Mouse (Mus musculus) lung, postnatal 0 days (tissue): ENCODE results near the gene Tnpo2. TPM values are rescaled to one million over a fixed set of nuclear protein-coding genes. Genes with fewer than 3 reads are reported as not detected.

ENCODE experiments used
- ATAC-seq: fragments of 200-750 bp; cut with Nextera tagmentation; 2 replicates; pipeline ENCODE4 v1.8.0; 2017; ENCODE audit warnings: moderate library complexity
- DNase-seq: peaks from one replicate; pipeline ENCODE4 v3.0.0-alpha.2; 2016; ENCODE audit warnings: low spot score
- H3K27ac ChIP-seq: fragments of 300-500 bp; sonication (generic); 2 replicates; pipeline ENCODE4 v1.5.1; 2014; ENCODE audit warnings: antibody characterized with exemption, mild to moderate bottlenecking, low read length, mixed read lengths
- H3K27me3 ChIP-seq: fragments of 300-500 bp; sonication (generic); replicated peaks from 2 replicates; pipeline ENCODE4 v1.6.1; 2014; ENCODE audit warnings: low read length, mixed read lengths; ENCODE audit not compliant: insufficient read depth
- H3K36me3 ChIP-seq: fragments of 300-500 bp; sonication (generic); 2 replicates; pipeline ENCODE4 v1.6.1; 2014; ENCODE audit warnings: low read length, mixed read lengths; ENCODE audit not compliant: insufficient read depth
- H3K4me1 ChIP-seq: fragments of 300-500 bp; sonication (generic); 2 replicates; pipeline ENCODE4 v1.6.1; 2014; ENCODE audit warnings: antibody characterized with exemption, low read depth, low read length, mixed read lengths; ENCODE audit not compliant: insufficient read depth
- H3K4me2 ChIP-seq: fragments of 300-500 bp; sonication (generic); replicated peaks from 2 replicates; pipeline ENCODE4 v1.6.1; 2014; ENCODE audit warnings: low read depth, mild to moderate bottlenecking, low read length, moderate library complexity, mixed read lengths
- H3K4me3 ChIP-seq: fragments of 300-500 bp; sonication (generic); 2 replicates; pipeline ENCODE4 v1.5.1; 2014; ENCODE audit warnings: low read depth, low read length
- H3K9ac ChIP-seq: fragments of 300-500 bp; sonication (generic); replicated peaks from 2 replicates; pipeline ENCODE4 v1.6.1; 2014; ENCODE audit warnings: low read depth, mild to moderate bottlenecking
- H3K9me3 ChIP-seq: fragments of 300-500 bp; sonication (generic); 2 replicates; pipeline ENCODE4 v1.6.1; 2016; ENCODE audit warnings: low read length, mixed read lengths
- CTCF ChIP-seq: IDR thresholded peaks from 2 replicates; pipeline ENCODE4 v1.5.1; 2016; ENCODE audit warnings: antibody characterized with exemption, mild to moderate bottlenecking
- EP300 ChIP-seq: IDR thresholded peaks from 2 replicates; pipeline ENCODE4 v1.6.1; 2016; ENCODE audit warnings: antibody characterized with exemption, mild to moderate bottlenecking, control low read depth
- WGBS: fragments of 180-500 bp; shearing (Covaris S2); extraction: QIAGEN DNeasy Blood & Tissue Kit; methylation state at CpG from one replicate; pipeline ENCODE4 v1.1.7; 2014; 5-methylcytosine and 5-hydroxymethylcytosine counted together
- polyA plus RNA-seq: library from polyadenylated mRNA; unstranded; fragments of >200 nt; fragmentation: Nextera tagmentation; extraction: Ambion mirVana; gene quantifications from 2 replicates; pipeline ENCODE4 v1.2.1, GENCODE M21; 2015

Gene Tnpo2
- polyA plus RNA-seq, 1 experiment from 2014 or later, result 16.4 TPM

- TF ChIP-seq EP300 (no peak), CTCF (no peak)
- WGBS, result 2% methylated on average over 14 of the region's 14 CpGs
- Histone ChIP-seq H3K9me3 (no peaks in the 10 kb centered on the region), H3K4me3 (peak overlapping the region; percentile 81), H3K27ac (peak overlapping the region; percentile 94), H3K36me3 (no peaks in the 10 kb centered on the region), H3K9ac (peak overlapping the region; percentile 76), H3K4me1 (peaks cover 3% of the 10 kb centered on the region), H3K4me2 (peak overlapping the region; percentile 96), H3K27me3 (no peaks in the 10 kb centered on the region)
- ATAC-seq, result peak; percentile 23
- no peak for DNase-seq
These were observed 608 bp downstream of the Tnpo2 start for GRCm38 (mm10) chr8:85037366-85037680.

DNA sequence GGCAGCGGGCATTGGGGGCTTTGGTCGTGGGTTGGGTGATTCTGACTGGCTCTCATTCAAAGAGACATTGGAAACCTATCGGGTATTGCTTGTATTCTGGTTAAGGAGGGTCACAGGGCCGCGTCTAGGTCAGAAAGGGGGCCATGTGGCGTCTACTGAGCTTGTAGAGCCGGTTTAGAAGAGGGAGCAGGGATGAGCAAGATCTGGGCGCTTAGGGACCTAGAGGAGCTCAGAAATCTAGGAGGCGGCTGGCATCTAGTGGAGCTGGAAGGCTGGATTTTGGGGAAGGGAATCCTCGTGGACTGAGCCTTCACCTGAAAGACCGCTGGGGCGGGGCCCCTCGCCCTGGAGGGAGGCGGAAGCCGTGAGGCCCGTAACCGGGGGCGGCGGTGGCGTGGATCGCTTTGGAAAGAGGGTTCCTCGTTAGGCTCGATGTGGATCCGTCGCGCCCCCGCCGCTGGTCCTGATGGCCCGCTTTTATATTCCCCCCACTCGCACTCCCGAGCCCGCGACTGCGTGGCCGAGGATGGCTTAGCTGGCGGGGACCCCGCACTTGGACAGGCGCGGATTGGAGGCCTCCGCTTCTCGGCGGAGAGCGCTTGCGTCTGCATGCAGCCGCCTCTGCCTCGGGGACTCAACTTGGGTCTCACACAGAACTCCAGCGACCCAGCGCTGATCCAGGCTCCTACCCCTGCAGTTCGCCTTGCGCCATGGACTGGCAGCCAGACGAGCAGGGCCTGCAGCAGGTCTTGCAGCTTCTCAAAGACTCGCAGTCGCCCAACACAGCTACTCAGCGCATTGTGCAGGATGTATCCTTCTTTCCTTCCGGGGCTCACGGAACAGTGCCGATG is 1.2 kb downstream of the Tnpo2 start:
- under 1% methylated on average over 39 of the region's 57 CpGs for WGBS
- peak overlapping the region; percentile 94 for H3K27ac ChIP-seq
- DNase-seq, result peak; percentile 51
- TF ChIP-seq CTCF (no peak), EP300 (no peak)
- no peaks in the 10 kb centered on the region for H3K27me3 ChIP-seq
- H3K4me1 ChIP-seq, result peaks cover 3% of the 10 kb centered on the region
- no peaks in the 10 kb centered on the region for H3K9me3 ChIP-seq
- no peak for ATAC-seq
- 0 out of 2 replicates have a peak, but pooled peaks cover 2% of the 10 kb centered on the region for H3K36me3 ChIP-seq
- H3K4me2 ChIP-seq, result peak overlapping the region; percentile 96
- peak overlapping the region; percentile 76 for H3K9ac ChIP-seq
- peak overlapping the region; percentile 81 for H3K4me3 ChIP-seq

DNA sequence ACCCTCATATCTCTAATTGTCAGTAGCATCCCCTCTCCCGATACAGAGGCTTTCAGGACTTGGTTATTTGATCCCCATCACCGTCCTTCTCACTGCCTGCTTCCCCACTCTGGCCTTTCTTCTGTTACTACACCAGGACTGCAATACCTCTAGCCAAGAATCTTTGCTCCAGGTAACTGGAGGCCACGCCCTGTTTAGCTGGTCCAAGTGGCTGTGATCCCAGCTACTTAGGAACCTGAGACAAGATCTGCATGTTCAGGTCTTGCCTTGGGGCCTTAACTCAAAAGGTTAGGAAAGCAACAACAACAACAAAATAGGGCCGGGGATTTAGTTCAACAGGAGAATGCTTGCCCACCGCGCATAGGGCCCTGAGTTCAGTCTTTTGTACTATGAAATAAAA is 6.9 kb downstream of the Tnpo2 start:
- ATAC-seq, result no peak
- TF ChIP-seq CTCF (no peak), EP300 (no peak)
- no peak overlapping the region for H3K4me2 ChIP-seq
- H3K9me3 ChIP-seq, result no peaks in the 10 kb centered on the region
- H3K27me3 ChIP-seq, result no peaks in the 10 kb centered on the region
- DNase-seq, result no peak
- no peak overlapping the region for H3K4me3 ChIP-seq
- H3K27ac ChIP-seq, result no peak overlapping the region
- no peak overlapping the region for H3K9ac ChIP-seq
- no peaks in the 10 kb centered on the region for H3K4me1 ChIP-seq
- WGBS, result 95% methylated on average over 6 of the region's 6 CpGs
- H3K36me3 ChIP-seq, result peaks cover 27% of the 10 kb centered on the region

- Histone ChIP-seq H3K27ac (no peak overlapping the region), H3K4me2 (no peak overlapping the region), H3K4me3 (no peak overlapping the region), H3K9me3 (no peaks in the 10 kb centered on the region), H3K9ac (no peak overlapping the region), H3K4me1 (no peaks in the 10 kb centered on the region), H3K27me3 (no peaks in the 10 kb centered on the region), H3K36me3 (peaks cover 26% of the 10 kb centered on the region)
- TF ChIP-seq EP300, result no peak
- TF ChIP-seq CTCF, result no peak
- DNase-seq (no peak), ATAC-seq (no peak)
- 79% methylated on average over 7 of the region's 7 CpGs for WGBS
These were observed 20.7 kb downstream of the Tnpo2 start for GRCm38 (mm10) chr8:85057367-85057766.

GRCm38 (mm10) chr8:85059879-85060616 is 23.3 kb downstream of the Tnpo2 start, which contains the start of gene Fbxw9:
TSS of gene Fbxw9 (plus strand) at chr8:85060055.
- ATAC-seq, result peak; percentile 95
- WGBS, result under 1% methylated on average over 48 of the region's 53 CpGs

DNA sequence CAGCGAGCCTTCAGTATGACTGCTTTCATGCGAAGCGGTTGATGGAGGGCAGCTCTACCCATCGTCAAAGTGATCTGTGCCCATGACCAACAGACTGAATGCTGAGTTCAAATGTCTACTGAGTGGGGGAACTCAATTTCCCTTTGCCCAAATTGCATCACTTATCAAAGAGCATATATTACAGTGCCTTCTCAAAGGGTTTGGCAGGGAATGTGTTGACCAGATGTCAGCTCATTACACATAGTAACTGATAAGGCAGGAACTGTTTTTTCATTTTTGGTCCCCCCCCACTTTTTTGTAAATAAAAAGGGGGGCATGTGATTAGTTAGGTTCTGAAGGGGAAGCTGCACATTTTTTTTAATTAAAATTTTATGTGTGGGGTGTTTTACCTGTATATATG is 25.9 kb downstream of the Tnpo2 start:
- Histone ChIP-seq H3K27ac (no peak overlapping the region), H3K4me1 (no peaks in the 10 kb centered on the region), H3K4me3 (no peak overlapping the region), H3K4me2 (no peak overlapping the region), H3K27me3 (no peaks in the 10 kb centered on the region), H3K36me3 (no peaks in the 10 kb centered on the region), H3K9me3 (no peaks in the 10 kb centered on the region), H3K9ac (no peak overlapping the region)
- DNase-seq (no peak), ATAC-seq (no peak)
- 91% methylated on average over 4 of the region's 4 CpGs for WGBS
- TF ChIP-seq EP300 (no peak), CTCF (no peak)

More at GRCm38 (mm10) chr8:85059879-85060616, 23.3 kb downstream of the Tnpo2 start, which contains the start of gene Fbxw9:
- Histone ChIP-seq H3K4me3 (peak within 1 kb of the TSS; percentile 76), H3K4me2 (peak within 1 kb of the TSS; percentile 97), H3K9ac (peak within 1 kb of the TSS; percentile 53), H3K4me1 (no peaks in the 10 kb centered on the region), H3K9me3 (no peaks in the 10 kb centered on the region), H3K27me3 (no peaks in the 10 kb centered on the region), H3K36me3 (peaks cover 6% of the 10 kb centered on the region; the same call in 1 of the 2 replicates), H3K27ac (no peak within 1 kb of the TSS; the same call in 1 of the 2 replicates)
- peak; percentile 94 for DNase-seq
- TF ChIP-seq EP300 (no peak), CTCF (no peak)
